Mouse (Mus musculus): ENCODE data around the gene Prokr2.

DNA sequence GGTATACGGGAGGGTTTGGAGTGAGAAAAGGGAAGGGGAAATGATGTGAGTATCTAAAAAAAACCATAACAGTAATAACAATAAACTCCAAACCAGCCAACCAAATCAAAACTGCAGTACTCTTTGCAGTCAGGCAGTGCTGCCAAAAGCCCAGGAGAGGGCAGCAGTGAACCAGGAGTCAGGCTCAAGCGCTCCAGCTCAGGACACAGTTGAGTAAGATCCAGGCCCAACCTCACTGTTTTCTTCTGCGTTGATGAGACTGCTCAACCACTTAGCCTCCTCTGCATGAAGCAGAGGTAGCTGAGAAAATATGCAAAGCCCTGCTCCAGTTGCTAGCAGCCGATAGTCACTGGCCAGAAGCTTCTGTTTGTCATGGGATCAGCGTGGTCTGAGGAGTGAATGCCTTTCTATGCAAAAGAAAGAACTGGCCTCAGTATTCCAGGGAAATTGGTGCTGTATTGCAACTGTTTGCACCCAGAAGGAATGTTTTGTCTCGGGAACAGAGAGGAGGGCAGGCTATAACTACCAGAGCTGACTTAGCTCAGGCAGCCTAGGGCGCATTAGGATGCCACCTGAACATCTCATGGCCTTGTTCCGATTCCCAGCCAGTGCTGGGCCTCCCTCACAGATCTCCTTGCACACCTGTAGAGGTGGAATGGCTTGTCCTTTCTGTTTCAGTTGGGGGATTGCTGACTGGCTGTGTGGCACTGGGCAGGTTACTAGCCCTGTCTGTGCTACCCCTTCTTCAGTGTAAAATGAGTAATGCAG, 69.0 kb downstream of the Prokr2 start:
- TF ChIP-seq CTCF (IDR thresholded peaks at IDR 0.05; ENCODE audit: borderline replicate concordance, control insufficient read depth, extremely low read depth, insufficient read depth, low read length, poor library complexity) = peak; percentile 72; the same call in 1 of the 2 replicates
- TF ChIP-seq POLR2A (IDR thresholded peaks at IDR 0.05; ENCODE audit: control insufficient read depth, extremely low read depth, insufficient read depth, low read length, poor library complexity) = no peak

Measured in thymus, adult 2 months (tissue).